Mouse (Mus musculus): ENCODE data around the gene Nupl1.

DNA sequence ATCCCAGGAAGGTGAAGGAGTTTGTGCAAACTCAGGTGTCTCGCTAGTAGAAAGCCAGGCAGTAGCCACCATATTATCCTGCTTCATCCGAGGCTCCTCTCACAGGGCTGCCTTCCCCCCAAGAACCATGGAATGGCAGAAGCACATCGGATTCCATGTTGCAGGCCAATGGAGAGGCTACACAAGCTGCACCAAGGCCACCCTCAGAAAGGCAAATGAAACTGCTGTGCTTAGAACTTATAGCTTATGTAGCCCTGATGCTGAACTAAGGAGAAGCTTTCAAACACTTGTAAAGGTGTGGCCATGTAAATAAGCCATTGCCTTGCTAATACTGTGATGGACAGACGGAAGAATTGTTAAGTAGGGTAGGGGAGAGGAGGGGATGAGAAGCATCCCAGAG is 115.4 kb downstream of the Nupl1 start:
- TF ChIP-seq CTCF (IDR thresholded peaks at IDR 0.05; ENCODE audit: low read depth) (no peak), EP300 (optimal IDR thresholded peaks at IDR 0.05) (no peak)

All from stomach, postnatal 0 days (tissue).